Mouse (Mus musculus): ENCODE measurements around the gene Igfl3.

DNA sequence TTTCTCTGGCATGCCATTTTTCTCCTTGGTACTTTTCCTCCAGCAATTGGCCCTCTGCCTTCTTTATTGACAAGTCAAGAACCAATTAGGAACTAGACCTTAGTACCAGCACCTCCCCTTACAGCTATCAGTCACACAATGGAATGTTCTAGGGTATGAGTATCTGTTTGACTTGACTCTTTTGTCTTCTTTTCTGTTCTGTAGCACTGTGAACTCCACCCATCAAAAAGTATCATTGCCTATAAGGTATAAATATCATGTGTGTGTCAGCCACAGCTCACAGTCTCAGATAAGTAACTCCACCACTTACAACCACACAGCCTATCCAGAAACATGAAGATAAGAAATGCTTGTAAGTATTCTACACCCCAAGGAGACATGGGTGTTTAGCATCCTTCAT lies at the start of gene Igfl3:
- TF ChIP-seq CTCF (conservative IDR thresholded peaks at IDR 0.05; ENCODE audit: insufficient read depth, insufficient read length, low read depth, low read length) (no peak), POLR2A (IDR thresholded peaks at IDR 0.05; ENCODE audit: low read depth, low read length) (no peak)

Data from kidney, adult 2 months (tissue).